Mouse (Mus musculus) kidney, adult 8-10 months (tissue): ENCODE measurements around the gene Sox5.
"Not testable (repeated sequence)": the region's sequence is repeated elsewhere in the genome, so short reads cannot be mapped to it uniquely, and the experiment has no call there.

ENCODE experiments used
- DNase-seq, 2 experiments: peaks; one replicate each; pipeline ENCODE4 v3.0.0; 2022

Sox5 gene

DNA sequence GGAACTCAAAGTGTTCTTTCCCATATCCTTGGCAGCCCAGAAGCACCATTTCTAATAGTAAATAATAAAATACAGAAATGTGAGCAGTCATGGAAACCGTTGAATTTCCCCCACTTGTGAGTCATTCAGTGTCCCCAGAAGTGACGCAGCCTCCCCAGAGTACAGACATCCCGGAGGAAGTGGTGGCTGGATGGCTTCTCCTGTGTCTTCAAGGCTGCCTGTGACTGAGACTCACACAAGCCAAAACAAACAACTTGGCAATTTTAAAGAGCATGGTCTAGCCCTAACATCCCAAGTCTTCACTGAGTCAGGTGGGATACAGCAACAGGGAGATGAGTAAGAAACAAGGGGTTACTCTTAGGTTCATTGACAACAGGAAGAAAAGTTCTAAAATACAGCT is 511.5 kb downstream of the Sox5 start:
- no peak for DNase-seq

DNA sequence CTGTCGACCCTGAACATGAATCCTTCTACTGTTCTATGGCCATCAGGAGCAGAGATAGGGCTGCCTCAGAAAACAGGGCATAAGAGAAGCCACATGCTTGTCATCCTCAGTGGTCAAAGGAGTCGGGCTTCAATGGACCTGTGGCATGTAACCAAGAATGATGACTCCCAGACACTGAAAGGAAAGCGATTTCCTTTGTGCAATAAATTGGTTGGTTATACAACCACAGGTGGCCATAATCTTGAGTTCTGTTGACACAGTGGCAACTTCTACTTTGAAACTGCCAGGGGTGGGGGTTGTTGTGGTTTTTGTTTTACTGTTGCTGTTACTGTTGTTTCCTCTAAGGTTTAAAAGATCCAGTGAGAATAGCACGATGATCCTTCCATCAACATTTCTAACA is 512.1 kb downstream of the Sox5 start:
- DNase-seq: no peak

GRCm38 (mm10) chr6:144265752-144266151 is 516.0 kb downstream of the Sox5 start:
- no peak for DNase-seq

DNA sequence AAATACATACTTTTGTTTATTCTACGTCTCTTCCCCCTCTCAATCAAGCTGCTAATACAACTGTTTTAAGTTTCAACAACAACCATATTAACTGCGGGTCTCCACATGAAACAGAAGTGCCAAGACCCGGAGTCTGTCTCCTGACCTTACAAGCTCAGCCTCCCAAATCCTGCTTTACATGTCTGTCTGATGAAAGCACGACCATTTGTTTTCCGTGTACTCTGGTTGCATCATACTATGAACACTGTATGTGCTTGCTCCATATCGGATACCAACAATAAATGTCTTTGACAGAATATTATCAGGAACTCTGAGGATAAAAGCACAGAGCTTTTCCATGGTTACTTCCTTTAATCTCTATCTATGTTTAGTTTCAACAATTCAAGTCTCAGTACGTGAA is 516.8 kb downstream of the Sox5 start:
- no peak for DNase-seq

DNA sequence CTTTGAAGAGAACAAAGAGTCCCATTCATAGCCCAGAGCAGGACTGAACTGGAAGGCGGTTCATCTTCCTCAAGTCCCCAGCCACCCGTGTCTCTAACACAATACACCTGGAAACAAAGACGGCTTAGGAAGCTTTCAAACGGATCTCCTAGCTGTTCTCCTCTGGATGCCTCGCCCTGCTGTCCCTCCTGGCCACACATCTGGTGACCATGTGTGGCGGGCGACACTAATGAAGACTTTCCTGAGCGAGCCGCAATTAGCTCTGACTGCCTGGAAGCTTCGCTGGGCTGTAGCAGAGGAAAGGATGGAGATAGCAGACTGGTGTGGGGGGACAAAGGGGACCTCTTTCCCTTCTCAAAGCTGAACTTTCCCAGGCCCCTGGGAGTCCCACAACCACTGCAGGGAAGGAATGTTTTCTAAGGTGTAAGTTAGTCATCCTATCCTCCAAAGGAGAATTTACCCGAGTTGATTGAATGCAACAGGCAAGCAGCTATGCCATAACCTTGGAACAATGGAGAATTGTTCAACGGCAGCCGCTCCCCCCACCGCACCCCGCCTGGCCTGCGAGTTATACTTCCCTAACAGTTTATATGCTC is 517.4 kb downstream of the Sox5 start:
- no peak for DNase-seq

GRCm38 (mm10) chr6:144256500-144256899 is 525.3 kb downstream of the Sox5 start:
- DNase-seq: no peak

DNA sequence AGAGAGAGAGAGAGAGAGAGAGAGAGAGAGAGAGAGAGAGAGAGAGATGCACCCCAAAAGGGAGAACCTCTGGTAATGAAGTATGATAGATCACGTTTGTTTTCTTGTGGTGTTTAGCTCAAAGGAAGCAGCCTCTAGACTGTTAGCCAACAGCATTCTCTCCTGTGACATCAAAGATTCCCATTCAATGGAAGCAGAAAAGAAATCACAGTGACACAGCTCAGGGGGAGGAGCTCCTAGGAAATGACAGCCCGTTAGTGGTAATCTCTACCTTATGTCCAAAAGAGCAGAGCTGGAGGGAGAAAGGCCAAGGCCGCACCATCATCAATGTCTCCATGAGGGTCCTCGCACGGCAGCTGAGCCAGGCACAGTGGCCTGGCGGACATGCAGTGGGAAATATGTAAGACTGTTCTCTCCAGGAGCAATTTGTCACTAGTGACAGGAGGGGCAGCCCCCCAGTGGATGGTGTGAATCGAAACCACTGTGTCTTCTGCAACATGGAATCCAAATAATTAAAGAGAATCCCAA is 529.5 kb downstream of the Sox5 start:
- DNase-seq: no peak

- no peak for DNase-seq
These were observed 530.3 kb downstream of the Sox5 start for GRCm38 (mm10) chr6:144251222-144252170.

DNA sequence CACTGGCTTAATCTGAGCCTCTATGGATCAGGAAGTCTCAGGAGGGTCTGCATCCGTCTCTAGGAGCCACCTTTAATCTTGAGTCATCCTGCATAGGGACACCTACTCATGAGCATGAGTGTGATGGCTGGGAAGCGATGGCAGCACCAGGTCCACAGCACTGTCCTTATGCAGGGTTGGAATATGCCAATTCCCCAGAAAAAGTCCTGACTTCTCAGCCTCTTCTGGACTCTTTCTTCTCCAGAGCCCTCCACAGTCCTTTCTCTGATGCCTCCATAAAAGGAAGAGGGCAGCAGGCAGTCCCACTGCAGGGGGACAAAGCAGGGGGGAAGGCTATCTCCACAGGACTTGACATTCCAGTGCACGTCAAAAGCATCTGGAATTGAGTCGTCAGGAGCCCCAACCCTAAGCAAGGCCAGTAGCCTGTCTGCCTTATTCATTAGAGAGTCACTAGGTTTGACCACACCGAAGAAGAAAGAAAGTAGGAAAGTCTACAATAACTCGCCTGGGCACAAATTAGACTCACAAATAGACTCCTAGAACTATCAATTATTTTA is 531.1 kb downstream of the Sox5 start:
- DNase-seq: no peak

GRCm38 (mm10) chr6:144236581-144236980 is 545.2 kb downstream of the Sox5 start:
- DNase-seq: no peak

GRCm38 (mm10) chr6:144203970-144204369 is 577.8 kb downstream of the Sox5 start:
- no peak for DNase-seq

DNA sequence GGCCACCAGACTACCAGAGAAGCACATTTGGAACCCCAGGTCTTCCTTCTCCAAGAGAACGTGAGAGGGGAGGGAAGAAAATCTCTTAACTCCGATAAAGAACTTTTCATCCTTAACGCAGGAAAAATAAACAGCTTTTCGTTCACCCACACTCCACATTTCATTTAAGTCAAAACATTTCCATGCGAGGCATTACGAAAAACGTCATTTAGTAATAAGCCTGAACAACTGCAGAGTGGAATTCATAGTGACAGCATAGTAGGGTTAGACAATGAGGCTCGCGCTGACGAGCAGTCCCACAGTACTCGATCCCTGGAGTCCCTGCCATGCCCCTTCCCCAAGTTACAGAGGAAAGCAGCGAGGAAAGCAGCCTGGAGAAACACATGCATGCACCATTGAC is 578.8 kb downstream of the Sox5 start:
- no peak for DNase-seq

- no peak for DNase-seq
These were observed 580.3 kb downstream of the Sox5 start for GRCm38 (mm10) chr6:144201402-144202040.

GRCm38 (mm10) chr6:144197209-144198119 is 584.3 kb downstream of the Sox5 start:
- no peak for DNase-seq

GRCm38 (mm10) chr6:144195934-144196333 is 585.8 kb downstream of the Sox5 start:
- DNase-seq: no peak

DNA sequence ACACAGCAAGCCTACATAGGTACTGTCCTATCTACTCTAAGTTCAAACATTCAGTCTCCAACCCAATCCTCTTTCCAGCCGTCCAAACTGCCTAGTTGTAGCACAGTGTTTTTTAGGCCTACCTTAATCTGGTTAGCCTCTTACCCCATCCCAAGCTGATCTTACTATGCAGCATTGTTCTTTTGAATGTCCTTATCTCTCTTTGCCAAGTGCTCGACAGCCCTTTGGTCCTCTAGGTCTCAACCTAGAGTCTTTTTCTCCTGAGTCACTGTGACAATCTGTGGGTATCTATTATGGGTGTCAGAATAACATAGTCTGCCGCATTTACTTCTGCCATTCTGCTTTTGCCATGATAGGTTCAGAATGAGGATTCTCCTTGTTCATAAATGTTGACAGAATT is 598.7 kb downstream of the Sox5 start:
- DNase-seq: no peak

DNA sequence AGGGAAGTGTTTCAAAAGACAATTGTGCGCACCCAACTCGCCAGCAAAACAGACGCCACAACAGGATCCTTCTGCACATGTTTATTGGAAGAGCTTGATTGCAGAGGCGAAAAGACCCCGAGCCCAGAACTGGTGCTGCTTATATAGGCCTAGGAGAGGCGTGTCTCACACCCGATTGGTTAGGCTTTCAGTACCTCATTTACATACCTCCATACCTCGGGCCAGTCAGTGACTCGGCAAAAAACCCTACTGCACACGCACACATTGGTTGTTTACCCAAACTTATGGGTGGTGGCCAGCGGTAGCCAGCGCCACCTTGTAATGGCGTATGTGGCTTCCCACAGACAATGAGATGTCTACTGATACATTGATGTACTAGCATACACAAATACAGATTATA is 599.3 kb downstream of the Sox5 start:
- not testable (repeated sequence) for DNase-seq

DNA sequence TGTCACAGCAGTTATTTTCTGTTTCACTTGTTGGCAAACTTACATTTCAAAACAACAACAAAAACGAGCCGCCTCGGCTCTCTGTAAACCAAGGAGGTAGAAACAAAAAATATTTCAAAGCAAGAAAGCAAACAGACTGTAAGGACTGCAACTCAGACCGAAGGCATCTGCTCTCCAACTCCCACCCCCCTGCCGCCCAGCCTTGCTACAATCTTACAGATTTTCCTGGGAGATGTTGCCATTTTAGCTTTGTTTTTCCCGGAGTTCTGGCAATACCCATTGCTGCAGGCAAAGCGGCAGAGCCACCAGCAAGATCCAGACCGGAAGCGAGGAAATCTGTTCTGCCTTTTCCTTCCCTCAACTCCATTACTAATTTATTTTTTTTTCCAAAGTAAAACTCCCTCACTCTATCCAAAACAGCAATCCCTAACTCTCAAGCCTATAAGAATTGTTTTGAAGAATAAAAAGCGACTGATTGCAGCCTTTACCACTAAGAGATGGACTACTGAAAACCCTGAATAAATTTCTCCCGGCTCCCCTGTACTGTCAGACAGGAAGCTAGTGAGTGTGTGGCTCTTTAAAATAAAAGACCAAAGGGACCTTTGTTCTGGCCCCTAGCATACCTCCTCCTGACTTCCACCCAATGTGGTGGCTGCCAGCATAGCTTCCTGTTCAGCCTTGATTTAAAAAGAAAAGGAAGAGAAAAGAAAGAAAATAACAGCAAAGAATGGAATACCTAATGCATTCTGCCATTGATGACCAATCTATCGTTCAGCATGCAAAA is 600.5 kb downstream of the Sox5 start:
- no peak for DNase-seq

- no peak for DNase-seq
These were observed 602.7 kb downstream of the Sox5 start for GRCm38 (mm10) chr6:144179111-144179510.

- DNase-seq: no peak
These were observed 605.1 kb downstream of the Sox5 start for GRCm38 (mm10) chr6:144176674-144177073.

- DNase-seq: no peak
These were observed 606.2 kb downstream of the Sox5 start for GRCm38 (mm10) chr6:144175590-144175989.
